Mouse (Mus musculus): ENCODE data around the gene Olfr53.
"Not testable (repeated sequence)": the region's sequence is repeated elsewhere in the genome, so short reads cannot be mapped to it uniquely, and the experiment has no call there.

GRCm38 (mm10) chr7:140600969-140601368 lies 45.3 kb upstream of the Olfr53 start, which contains the start of gene Olfr46:
- TF ChIP-seq ZC3H11A (IDR thresholded peaks at IDR 0.05; ENCODE audit: borderline replicate concordance, low read depth, low read length); CHD2 (IDR thresholded peaks at IDR 0.05; ENCODE audit: low read depth, low read length); HCFC1 (IDR thresholded peaks at IDR 0.05; ENCODE audit: borderline replicate concordance, insufficient read depth, low read length); MAFK (IDR thresholded peaks at IDR 0.05; ENCODE audit: insufficient read depth, low read depth, low read length); ZNF384 (IDR thresholded peaks at IDR 0.05; ENCODE audit: low read depth, low read length): not testable (repeated sequence)
